Mouse (Mus musculus) spleen, postnatal 4 days (tissue): ENCODE results near the gene Baiap2l1.
"Not testable (repeated sequence)": the region's sequence is repeated elsewhere in the genome, so short reads cannot be mapped to it uniquely, and the experiment has no call there.

Source experiments
- DNase-seq, 2 experiments: peaks; one replicate each; pipeline ENCODE4 v3.0.0; 2022; ENCODE audit warnings: low spot score in 2 of 2

Baiap2l1 gene

DNA sequence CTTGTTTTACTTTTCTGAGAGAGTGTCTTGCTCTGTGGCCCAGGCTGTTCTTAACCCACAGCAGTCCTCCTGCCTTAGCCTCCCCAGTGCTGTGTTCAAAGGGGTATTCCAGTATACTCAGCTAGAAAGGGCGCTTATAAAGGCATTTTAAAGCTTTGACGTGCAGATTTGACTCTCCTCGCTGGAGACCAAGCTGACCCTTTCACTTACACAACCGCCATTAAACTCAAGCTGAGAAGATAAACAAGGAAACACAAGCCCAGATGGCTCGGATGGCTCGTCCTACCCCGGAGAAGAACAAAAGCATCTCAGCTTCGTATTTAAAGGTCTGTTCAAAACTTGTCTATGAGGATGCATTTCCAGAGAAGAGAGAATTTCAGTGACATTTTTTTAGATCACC, 6.7 kb downstream of the Baiap2l1 start:
- no peak for DNase-seq

DNA sequence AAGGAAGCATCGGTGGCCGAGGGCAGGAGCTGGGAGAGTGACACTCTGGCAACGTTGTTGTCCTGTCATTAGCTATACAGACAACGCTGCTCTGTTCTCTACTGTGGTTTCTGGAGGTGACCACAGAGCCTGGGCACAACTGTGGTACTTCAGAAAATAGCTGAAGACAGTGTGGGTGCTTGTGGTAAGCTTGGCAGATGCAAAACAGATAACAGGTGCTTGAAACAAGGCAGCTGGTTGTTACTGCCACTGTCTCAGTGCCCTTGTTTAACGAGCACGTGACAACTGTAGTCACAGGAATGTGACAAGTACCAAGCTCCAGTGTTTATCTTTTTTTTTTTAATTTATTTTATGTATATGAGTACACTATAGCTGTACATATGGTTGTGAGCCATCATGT, 13.3 kb downstream of the Baiap2l1 start:
- DNase-seq, result no peak

- no peak for DNase-seq
These were observed 16.8 kb downstream of the Baiap2l1 start for GRCm38 (mm10) chr5:144341085-144341484.

DNA sequence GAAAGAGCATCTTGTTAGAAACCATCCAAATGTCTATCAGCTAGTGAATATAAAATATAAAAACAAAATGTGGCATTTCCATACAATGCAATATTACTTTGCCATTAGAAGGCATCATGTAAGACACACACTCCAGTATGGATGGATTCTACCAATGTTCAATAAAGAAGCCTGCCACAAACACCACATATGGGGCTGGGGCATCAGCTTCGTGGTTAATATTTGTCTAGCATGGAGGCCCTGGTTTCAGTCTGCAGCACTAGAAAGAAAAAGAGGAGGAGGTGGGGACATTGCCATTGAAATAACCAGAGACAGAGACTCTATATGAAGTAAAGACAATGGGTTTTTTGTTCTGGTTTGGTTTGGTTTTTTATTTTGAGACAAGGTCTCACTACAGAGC, 19.1 kb downstream of the Baiap2l1 start:
- no peak for DNase-seq

DNA sequence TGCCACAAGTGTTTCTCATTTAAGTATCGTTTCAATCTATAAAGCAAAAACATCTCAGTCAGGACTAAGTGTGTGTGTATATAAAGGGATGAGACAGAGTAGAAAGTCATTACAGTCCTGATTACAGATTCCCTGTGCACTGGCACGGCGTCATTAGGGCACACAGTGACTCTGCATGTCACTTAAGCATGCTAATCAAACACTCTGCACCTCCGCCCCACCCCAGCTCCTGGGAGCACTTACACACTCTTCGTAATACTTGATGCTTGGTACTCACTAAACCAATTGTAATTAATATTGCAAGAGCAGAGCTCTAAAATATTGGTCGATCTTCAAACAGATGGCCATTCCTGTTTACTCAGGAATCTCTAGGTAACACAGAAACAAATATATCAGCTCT, 22.6 kb downstream of the Baiap2l1 start:
- DNase-seq, result not testable (repeated sequence)

DNA sequence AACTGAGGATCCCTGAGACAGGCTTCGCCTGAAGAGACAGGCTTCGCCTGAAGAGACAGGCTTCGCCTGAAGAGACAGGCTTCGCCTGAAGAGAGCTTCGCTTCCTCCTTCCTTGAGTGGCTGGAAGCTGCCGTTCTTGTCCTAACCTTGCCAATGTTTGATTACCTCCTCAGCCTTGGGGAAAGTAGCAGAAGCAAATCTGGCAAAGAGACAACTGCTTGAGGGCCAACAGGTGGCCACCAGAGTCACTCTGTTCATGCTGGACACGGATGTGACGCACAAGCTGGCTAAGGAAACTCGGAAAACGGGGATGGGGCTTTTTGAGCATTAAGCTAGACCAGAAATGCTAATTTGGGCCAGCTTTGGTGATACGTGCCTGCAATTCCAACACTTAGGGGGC, 23.9 kb downstream of the Baiap2l1 start:
- no peak for DNase-seq

- DNase-seq, result no peak
These were observed 35.2 kb downstream of the Baiap2l1 start for GRCm38 (mm10) chr5:144322717-144323116.

DNA sequence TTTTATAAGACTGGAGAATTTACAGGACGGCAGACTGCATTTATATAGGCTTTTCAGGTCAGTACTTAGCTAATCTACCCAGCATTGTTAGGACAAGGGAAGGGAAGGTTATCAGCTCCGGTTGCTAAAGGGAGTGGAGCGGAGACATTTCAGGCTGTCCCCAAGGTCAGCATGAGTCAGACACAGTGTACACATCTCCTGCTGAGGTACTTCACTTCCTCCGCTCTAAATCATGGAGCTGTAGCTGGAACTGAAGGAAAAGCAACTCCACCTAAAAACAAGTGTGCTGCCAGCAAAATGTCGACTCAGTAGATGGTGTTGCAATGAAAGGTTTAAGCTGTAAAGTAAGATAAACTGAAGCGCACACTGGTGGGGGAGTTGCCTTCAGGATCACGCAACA, 36.2 kb downstream of the Baiap2l1 start:
- DNase-seq, result no peak

DNA sequence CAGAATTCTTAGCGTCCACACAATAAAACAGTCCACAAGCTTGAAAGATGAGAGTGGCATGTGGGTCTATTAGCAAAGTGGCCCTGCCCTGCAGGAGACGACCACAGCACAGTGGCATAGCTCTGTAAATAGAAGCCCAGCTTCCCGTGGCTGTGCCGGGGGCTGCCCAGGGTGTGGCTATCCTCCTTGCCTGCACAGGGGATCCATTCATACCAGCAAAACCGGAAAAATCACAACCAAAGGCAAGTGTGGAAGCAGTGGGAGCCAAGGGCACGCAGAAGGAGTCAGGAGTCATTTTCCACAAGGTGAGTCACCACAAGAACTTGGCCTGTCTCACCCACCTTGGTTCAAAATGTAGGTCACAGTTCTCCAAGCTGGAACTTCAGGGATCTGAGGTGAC, 39.6 kb downstream of the Baiap2l1 start:
- no peak for DNase-seq

GRCm38 (mm10) chr5:144317426-144317825, 40.5 kb downstream of the Baiap2l1 start:
- DNase-seq, result no peak

DNA sequence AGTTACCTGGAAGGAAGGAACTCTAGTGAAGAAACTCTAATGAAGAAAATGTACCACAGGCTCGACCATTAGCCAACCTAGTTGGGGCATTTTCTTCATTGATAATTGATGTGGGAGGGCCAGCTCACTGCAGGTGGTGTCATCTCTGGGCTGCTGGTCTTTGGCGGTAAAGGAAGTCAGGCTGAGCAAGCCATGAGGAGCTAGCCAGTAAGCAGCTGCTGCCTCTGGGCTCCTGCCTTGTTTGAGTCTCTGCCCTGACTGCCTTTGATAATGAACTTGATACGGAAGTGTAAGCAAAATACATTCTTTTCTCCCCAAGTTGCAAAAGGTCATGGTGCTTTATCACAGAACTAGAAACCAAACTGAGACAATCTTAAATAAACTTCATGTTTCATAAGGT, 41.5 kb downstream of the Baiap2l1 start:
- no peak for DNase-seq

GRCm38 (mm10) chr5:144314731-144315494, 43.0 kb downstream of the Baiap2l1 start:
- no peak for DNase-seq

GRCm38 (mm10) chr5:144313335-144313734, 44.6 kb downstream of the Baiap2l1 start:
- no peak for DNase-seq

DNA sequence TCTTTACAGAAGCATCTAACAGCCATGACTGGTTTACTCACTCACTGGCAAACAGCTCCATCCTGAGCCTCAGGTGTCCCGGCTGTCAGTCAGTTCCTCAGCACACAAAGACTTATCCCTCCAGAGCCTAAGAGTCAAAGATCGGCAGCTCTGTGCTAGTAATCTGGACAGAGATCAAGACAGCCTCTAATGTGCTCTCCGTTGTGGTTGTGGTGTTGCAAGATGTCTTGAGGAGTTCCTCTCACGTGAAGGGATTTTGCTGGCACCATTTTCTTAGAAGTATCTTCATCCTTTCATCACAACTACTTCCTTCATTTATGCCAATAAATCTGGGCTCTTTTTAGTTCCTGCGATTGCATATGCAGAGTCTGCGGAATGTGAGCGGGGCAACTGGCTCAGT, 45.7 kb downstream of the Baiap2l1 start:
- no peak for DNase-seq

DNA sequence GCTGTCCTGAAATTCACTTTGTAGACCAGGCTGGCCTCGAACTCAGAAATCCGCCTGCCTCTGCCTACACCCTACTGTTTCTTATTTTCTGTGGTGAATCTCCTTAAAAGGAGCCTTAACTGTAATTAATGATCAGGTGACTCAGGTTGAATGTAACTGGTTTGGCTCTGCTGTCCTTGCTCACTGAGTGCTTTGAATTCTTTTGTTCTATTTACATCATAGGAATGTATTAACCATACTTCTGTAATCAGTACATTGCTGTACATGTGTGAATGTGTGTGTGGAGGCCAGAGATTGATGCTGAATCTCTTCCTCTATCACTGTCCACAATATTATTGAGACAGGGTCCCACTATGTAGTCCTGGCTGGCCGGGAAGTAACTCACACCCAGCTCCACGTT, 49.0 kb downstream of the Baiap2l1 start:
- no peak for DNase-seq

GRCm38 (mm10) chr5:144303071-144303470, 54.8 kb downstream of the Baiap2l1 start:
- DNase-seq, result no peak

DNA sequence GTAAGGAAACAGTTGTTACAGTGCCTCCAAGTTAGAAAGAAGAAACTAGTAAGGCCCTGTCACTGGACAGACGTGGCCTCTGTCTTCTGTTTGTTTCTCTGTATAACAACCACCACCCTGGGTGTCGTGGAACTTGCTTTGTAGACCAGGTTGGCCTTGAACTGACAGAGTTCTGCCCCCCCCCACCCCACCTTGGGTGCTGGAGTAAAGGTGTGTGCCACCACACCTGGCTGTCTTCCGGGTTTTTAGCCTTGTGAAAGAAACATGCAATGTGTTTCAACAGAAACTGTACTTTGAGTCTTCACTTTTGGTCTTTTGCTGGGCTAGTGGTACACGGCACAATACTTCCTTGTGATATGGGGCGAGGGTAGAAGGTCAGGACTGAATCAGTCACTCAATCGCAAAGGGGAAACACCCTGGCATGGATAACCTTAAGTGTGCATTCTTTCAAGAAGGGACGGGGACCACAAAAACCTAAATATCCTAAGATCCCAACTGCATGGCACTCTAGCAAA, 61.8 kb downstream of the Baiap2l1 start:
- no peak for DNase-seq

DNA sequence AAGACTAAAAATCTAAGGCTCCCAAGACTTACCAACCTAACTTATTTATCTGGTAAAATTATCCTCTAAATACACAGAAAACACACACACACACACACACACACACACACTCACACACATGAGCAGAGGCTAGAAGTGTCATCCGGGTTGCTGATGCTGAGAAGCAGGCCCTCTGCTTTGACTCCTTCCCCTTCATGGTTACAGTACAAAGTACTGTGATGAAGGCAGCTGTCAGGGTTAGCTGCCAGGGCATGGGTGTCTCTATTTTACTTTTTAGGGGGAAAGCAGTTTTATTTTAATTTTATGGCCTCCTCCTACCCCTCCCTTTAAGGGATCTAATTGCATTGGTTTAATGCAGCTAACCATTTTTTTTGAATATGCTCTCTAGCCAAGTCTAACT, 62.6 kb downstream of the Baiap2l1 start:
- no peak for DNase-seq

DNA sequence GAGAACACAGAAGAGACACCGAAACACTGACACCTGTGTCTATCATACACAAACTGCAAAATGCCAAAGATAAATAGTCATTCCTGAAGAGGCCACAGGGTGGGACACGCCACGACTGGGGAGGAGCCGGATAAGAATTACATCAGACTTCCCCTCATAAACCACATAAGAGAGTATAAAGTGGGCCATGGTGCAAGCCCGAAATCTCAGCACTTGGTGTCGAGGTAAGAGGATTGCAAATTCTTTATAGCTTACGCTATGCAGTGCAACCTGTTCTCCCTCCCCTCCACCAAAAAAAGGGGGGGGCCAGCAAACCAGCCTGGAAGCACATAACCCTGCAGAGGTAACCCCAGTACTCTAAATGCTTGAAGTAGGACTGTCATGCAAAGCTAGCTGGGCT, 63.0 kb downstream of the Baiap2l1 start:
- no peak for DNase-seq

GRCm38 (mm10) chr5:144289769-144290440, 68.0 kb downstream of the Baiap2l1 start:
- no peak for DNase-seq

DNA sequence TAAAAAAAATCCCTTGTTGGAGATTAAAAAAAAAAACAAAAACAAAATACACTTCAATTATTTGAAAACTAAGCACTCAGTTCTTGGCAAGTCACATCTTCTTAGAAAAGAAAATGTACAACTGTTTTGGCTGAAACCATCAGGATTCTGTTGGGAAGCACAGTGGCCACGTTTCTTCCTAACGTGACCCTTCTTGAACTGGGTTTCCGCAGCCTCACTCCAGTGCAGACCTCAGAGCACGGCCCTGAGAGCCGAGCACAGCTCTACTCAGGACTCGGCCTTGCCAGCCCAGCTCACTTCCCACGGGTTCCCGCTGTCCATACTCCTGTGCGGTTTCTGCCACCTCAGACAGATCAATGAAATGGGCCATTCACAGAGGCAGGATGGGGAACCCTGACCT, 69.5 kb downstream of the Baiap2l1 start:
- DNase-seq, result no peak

- no peak for DNase-seq
These were observed 70.6 kb downstream of the Baiap2l1 start for GRCm38 (mm10) chr5:144287267-144287820.
